Mouse (Mus musculus) kidney, postnatal 14 days (tissue): ENCODE results near the gene Plekhh3.

Experiments
- DNase-seq: peaks from one replicate; pipeline ENCODE4 v3.0.0; 2022; ENCODE audit warnings: mixed read lengths

Plekhh3 gene

GRCm38 (mm10) chr11:101170811-101171610, at the start of gene Plekhh3:
Gene Plekhh3 (minus strand): TSS chr11:101171351.
- peak; percentile 98 for DNase-seq

GRCm38 (mm10) chr11:101220853-101221252, 49.7 kb upstream of the Plekhh3 start:
- no peak for DNase-seq

GRCm38 (mm10) chr11:101218436-101219055, 47.4 kb upstream of the Plekhh3 start:
- DNase-seq, result peak; percentile 55

GRCm38 (mm10) chr11:101216936-101217335, 45.8 kb upstream of the Plekhh3 start:
- DNase-seq, result peak; percentile 38

GRCm38 (mm10) chr11:101211970-101212369, 40.8 kb upstream of the Plekhh3 start:
- peak; percentile 74 for DNase-seq

- no peak for DNase-seq
These were observed 29.8 kb upstream of the Plekhh3 start for GRCm38 (mm10) chr11:101200986-101201385.

GRCm38 (mm10) chr11:101199555-101199954, 28.4 kb upstream of the Plekhh3 start:
- no peak for DNase-seq

- DNase-seq, result no peak
These were observed 25.0 kb upstream of the Plekhh3 start for GRCm38 (mm10) chr11:101196175-101196574.

- no peak for DNase-seq
These were observed 24.4 kb upstream of the Plekhh3 start for GRCm38 (mm10) chr11:101195571-101195970.

- DNase-seq, result no peak
These were observed 23.9 kb upstream of the Plekhh3 start for GRCm38 (mm10) chr11:101195101-101195500.

- DNase-seq, result no peak
These were observed 23.5 kb upstream of the Plekhh3 start for GRCm38 (mm10) chr11:101194643-101195042.

GRCm38 (mm10) chr11:101194137-101194536, 23.0 kb upstream of the Plekhh3 start:
- DNase-seq, result no peak

- no peak for DNase-seq
These were observed 21.9 kb upstream of the Plekhh3 start for GRCm38 (mm10) chr11:101193076-101193475.

- DNase-seq, result no peak
These were observed 21.5 kb upstream of the Plekhh3 start for GRCm38 (mm10) chr11:101192646-101193045.

GRCm38 (mm10) chr11:101191919-101192470, 20.8 kb upstream of the Plekhh3 start:
- DNase-seq, result no peak

GRCm38 (mm10) chr11:101190913-101191907, 20.1 kb upstream of the Plekhh3 start:
- DNase-seq, result no peak

GRCm38 (mm10) chr11:101190181-101190912, 19.2 kb upstream of the Plekhh3 start:
- no peak for DNase-seq

GRCm38 (mm10) chr11:101189495-101190180, 18.5 kb upstream of the Plekhh3 start:
- peak; percentile 76 for DNase-seq

GRCm38 (mm10) chr11:101188166-101188805, 17.1 kb upstream of the Plekhh3 start:
- DNase-seq, result no peak

- no peak for DNase-seq
These were observed 16.4 kb upstream of the Plekhh3 start for GRCm38 (mm10) chr11:101187541-101187940.
